In genomic region chr13:103751421-103751820, GRCm38 (mm10) we compare ENCODE assay signal across 9 mouse cellular contexts. TPM values are rescaled to one million over a fixed set of nuclear protein-coding genes. Genes with fewer than 3 reads are reported as not detected.
A peak's percentile ranks its signal among the peaks of the same experiment; 100 is the strongest.
DNase-seq lines count a peak whose midpoint lies in the region; ATAC-seq and TF ChIP-seq lines count a peak whose summit lies in the region.
"Had no signal": no experiment of that assay in that cellular context is flagged by ENCODE, and none has a peak within 500 bp of the region (broad histone marks: within the 10 kb centered on the region; RNA-seq: fewer than 3 reads in every experiment).

No protein-coding gene starts in this region.

- TF ChIP-seq CTCF in heart, postnatal 0 days (IDR thresholded peaks at IDR 0.05; ENCODE audit: low read depth) = peak; percentile 36
- peak; percentile 62 for TF ChIP-seq CTCF in lung, postnatal 0 days (IDR thresholded peaks at IDR 0.05)

- whole genome bisulfite sequencing in heart, postnatal 0 days = 45% methylated on average over 3 of the region's 3 CpGs
- WGBS in heart, embryonic 10.5 days = 81% methylated on average over 3 of the region's 3 CpGs
- 30% methylated on average over 3 of the region's 3 CpGs for WGBS in lung, postnatal 0 days
- WGBS in neural tube, embryonic 15.5 days = 39% methylated on average over 3 of the region's 3 CpGs

- no peak overlapping the region for H3K4me2 ChIP-seq in heart, postnatal 0 days (ENCODE audit: low read depth, low read length)
- H3K4me2 ChIP-seq in lung, postnatal 0 days (replicated peaks; ENCODE audit: low read depth, low read length) = no peak overlapping the region
- no peak overlapping the region for H3K4me2 ChIP-seq in neural tube, embryonic 15.5 days

- no peaks in the 10 kb centered on the region for H3K27me3 ChIP-seq in heart, postnatal 0 days (ENCODE audit: control insufficient read depth, insufficient read depth, low read length)
- H3K27me3 ChIP-seq in heart, embryonic 10.5 days (ENCODE audit: insufficient read depth, poor library complexity, severe bottlenecking) = no peaks in the 10 kb centered on the region
- H3K27me3 ChIP-seq in lung, postnatal 0 days (replicated peaks; ENCODE audit: insufficient read depth, low read length) = no peaks in the 10 kb centered on the region
- no peaks in the 10 kb centered on the region for H3K27me3 ChIP-seq in neural tube, embryonic 15.5 days (replicated peaks)

- no peak overlapping the region for H3K27ac ChIP-seq in heart, postnatal 0 days (ENCODE audit: low read depth)
- H3K27ac ChIP-seq in heart, embryonic 10.5 days = no peak overlapping the region
- H3K27ac ChIP-seq in lung, postnatal 0 days (ENCODE audit: low read length) = no peak overlapping the region
- H3K27ac ChIP-seq in neural tube, embryonic 15.5 days (replicated peaks) = no peak overlapping the region

- H3K36me3 ChIP-seq in heart, postnatal 0 days (replicated peaks; ENCODE audit: control insufficient read depth, insufficient read depth, low read length) = peaks cover 80% of the 10 kb centered on the region
- H3K36me3 ChIP-seq in heart, embryonic 10.5 days = peaks cover 86% of the 10 kb centered on the region
- H3K36me3 ChIP-seq in lung, postnatal 0 days (ENCODE audit: insufficient read depth, low read length) = peaks cover 23% of the 10 kb centered on the region; the same call in 1 of the 2 replicates
- peaks cover 51% of the 10 kb centered on the region for H3K36me3 ChIP-seq in neural tube, embryonic 15.5 days

- peak; percentile 59 for DNase-seq in heart, postnatal 0 days (ENCODE audit: low spot score)
- no peak for DNase-seq in heart, embryonic 10.5 days (ENCODE audit: low spot score)
- peak; percentile 21 for DNase-seq in right cerebral cortex, postnatal 14 days
- no peak for DNase-seq in right cerebral cortex, postnatal 25 days
- DNase-seq in ZHBTc4 (ENCODE audit: low read depth, low spot score) = peak; percentile 34
- peak; percentile 80 for DNase-seq in lung, postnatal 0 days (ENCODE audit: low spot score)
- DNase-seq in ovary, postnatal 36 days (ENCODE audit: low spot score) = no peak

- no peaks in the 10 kb centered on the region for H3K4me1 ChIP-seq in heart, postnatal 0 days (ENCODE audit: control insufficient read depth, insufficient read depth)
- H3K4me1 ChIP-seq in heart, embryonic 10.5 days = no peaks in the 10 kb centered on the region
- no peaks in the 10 kb centered on the region for H3K4me1 ChIP-seq in lung, postnatal 0 days (ENCODE audit: insufficient read depth, low read depth, low read length)
- no peaks in the 10 kb centered on the region for H3K4me1 ChIP-seq in neural tube, embryonic 15.5 days

- no peak overlapping the region for H3K4me3 ChIP-seq in heart, postnatal 0 days (ENCODE audit: low read depth, low read length)
- no peak overlapping the region for H3K4me3 ChIP-seq in heart, embryonic 10.5 days
- H3K4me3 ChIP-seq in lung, postnatal 0 days (ENCODE audit: low read depth, low read length) = no peak overlapping the region
- no peak overlapping the region for H3K4me3 ChIP-seq in neural tube, embryonic 15.5 days (replicated peaks)
- H3K4me3 ChIP-seq: myocyte had no signal

- TF ChIP-seq EP300 in heart, postnatal 0 days (IDR thresholded peaks at IDR 0.05; ENCODE audit: low read depth) = no peak
- TF ChIP-seq EP300 in lung, postnatal 0 days (IDR thresholded peaks at IDR 0.05) = no peak

- no peak overlapping the region for H3K9ac ChIP-seq in heart, postnatal 0 days (replicated peaks; ENCODE audit: low read depth, low read length)
- no peak overlapping the region for H3K9ac ChIP-seq in lung, postnatal 0 days (replicated peaks; ENCODE audit: low read depth)
- no peak overlapping the region for H3K9ac ChIP-seq in neural tube, embryonic 15.5 days (replicated peaks)

- ATAC-seq in heart, postnatal 0 days (ENCODE audit: insufficient read depth, low read depth) = no peak
- no peak for ATAC-seq in lung, postnatal 0 days
- ATAC-seq in neural tube, embryonic 15.5 days (ENCODE audit: low FRiP score) = no peak

- no peaks in the 10 kb centered on the region for H3K9me3 ChIP-seq in heart, postnatal 0 days (replicated peaks; ENCODE audit: control insufficient read depth, low read length)
- H3K9me3 ChIP-seq in heart, embryonic 10.5 days = no peaks in the 10 kb centered on the region
- H3K9me3 ChIP-seq in lung, postnatal 0 days (ENCODE audit: low read length) = no peaks in the 10 kb centered on the region
- H3K9me3 ChIP-seq in neural tube, embryonic 15.5 days (replicated peaks) = no peaks in the 10 kb centered on the region

RNA-seq across cellular contexts. Expression of gene Srek1, which starts 23.0 kb away (rescaled TPM):
- 24.4 and 25.5 TPM in 2 replicates for total RNA-seq in heart, postnatal 0 days (2014; rRNA removed; ENCODE audit: low replicate concordance)
- polyA plus RNA-seq in heart, postnatal 0 days (2015; fragmentation: Nextera tagmentation; extraction: Ambion mirVana) = 28.0 and 34.8 TPM in 2 replicates
- 58.3 and 63.2 TPM in 2 replicates for polyA plus RNA-seq in heart, embryonic 10.5 days (2016; fragmentation: Nextera tagmentation; extraction: Ambion mirVana)
- 35.1 and 47.5 TPM in 2 replicates for polyA plus RNA-seq in lung, postnatal 0 days (2015; fragmentation: Nextera tagmentation; extraction: Ambion mirVana)
- polyA plus RNA-seq in neural tube, embryonic 15.5 days (2015; fragmentation: Nextera tagmentation; extraction: Ambion mirVana) = 61.2 and 64.8 TPM in 2 replicates

Comparison
In these comparisons a context has a peak if more than half of its experiments do, and no peak if none do; other contexts are left out.
1. DNase-seq: peak in heart, postnatal 0 days (single experiment), right cerebral cortex, postnatal 14 days (single experiment), ZHBTc4 (single experiment) and lung, postnatal 0 days (single experiment); none in heart, embryonic 10.5 days (single experiment), right cerebral cortex, postnatal 25 days (single experiment) and ovary, postnatal 36 days (single experiment).